Mouse (Mus musculus) kidney, postnatal 0 days (tissue): ENCODE data around the gene Tmem132c. TPM values are rescaled to one million over a fixed set of nuclear protein-coding genes. Genes with fewer than 3 reads are reported as not detected.

Experiments used
- ATAC-seq: fragments of 200-750 bp; cut with Nextera tagmentation; replicated peaks from 2 replicates; pipeline ENCODE4 v1.8.0; 2017; ENCODE audit warnings: low read depth, moderate number of reproducible peaks, moderate TSS enrichment, moderate library complexity; ENCODE audit not compliant: low FRiP score
- DNase-seq: peaks from one replicate; pipeline ENCODE4 v3.0.0-alpha.2; 2016; ENCODE audit warnings: low spot score
- H3K27ac ChIP-seq: fragments of 300-500 bp; sonication (generic); 2 replicates; pipeline ENCODE4 v1.5.1; 2014; ENCODE audit warnings: mild to moderate bottlenecking
- H3K27me3 ChIP-seq: fragments of 300-500 bp; sonication (generic); 2 replicates; pipeline ENCODE4 v1.6.1; 2014; ENCODE audit warnings: low read length, mixed read lengths; ENCODE audit not compliant: insufficient read depth
- H3K36me3 ChIP-seq: fragments of 300-500 bp; sonication (generic); 2 replicates; pipeline ENCODE4 v1.6.1; 2014; ENCODE audit warnings: low read length, mixed read lengths; ENCODE audit not compliant: insufficient read depth
- H3K4me1 ChIP-seq: fragments of 300-500 bp; sonication (generic); replicated peaks from 2 replicates; pipeline ENCODE4 v1.6.1; 2014; ENCODE audit warnings: antibody characterized with exemption, low read length, mixed read lengths; ENCODE audit not compliant: insufficient read depth
- H3K4me2 ChIP-seq: fragments of 300-500 bp; sonication (generic); 2 replicates; pipeline ENCODE4 v1.6.1; 2014; ENCODE audit warnings: mild to moderate bottlenecking, low read length, moderate library complexity, mixed read lengths
- H3K4me3 ChIP-seq: fragments of 300-500 bp; sonication (generic); replicated peaks from 2 replicates; pipeline ENCODE4 v1.5.1; 2014; ENCODE audit warnings: low read depth, low read length
- H3K9ac ChIP-seq: fragments of 300-500 bp; sonication (generic); 2 replicates; pipeline ENCODE4 v1.6.1; 2014; ENCODE audit warnings: low read depth, low read length
- H3K9me3 ChIP-seq: fragments of 300-500 bp; sonication (generic); replicated peaks from 2 replicates; pipeline ENCODE4 v1.6.1; 2016; ENCODE audit warnings: low read length, inconsistent platforms, mixed read lengths
- CTCF ChIP-seq: IDR thresholded peaks from 2 replicates; pipeline ENCODE4 v1.5.1; 2016; ENCODE audit warnings: antibody characterized with exemption, low read depth, mild to moderate bottlenecking, moderate library complexity
- WGBS: fragments of 180-500 bp; shearing (Covaris S2); extraction: QIAGEN DNeasy Blood & Tissue Kit; methylation state at CpG from one replicate; pipeline ENCODE4 v1.1.7; 2014; 5-methylcytosine and 5-hydroxymethylcytosine counted together
- polyA plus RNA-seq: library from polyadenylated mRNA; unstranded; fragments of >200 nt; fragmentation: Nextera tagmentation; extraction: Ambion mirVana; gene quantifications from 2 replicates; pipeline ENCODE4 v1.2.1, GENCODE M21; 2015

Tmem132c gene
- polyA plus RNA-seq, 1 experiment from 2014 or later: 0.75 TPM

- no peaks in the 10 kb centered on the region for H3K4me1 ChIP-seq
- 72% methylated on average over 8 of the region's 8 CpGs for WGBS
- ATAC-seq: no peak
- no peak for TF ChIP-seq CTCF
- no peak overlapping the region for H3K4me3 ChIP-seq
- no peak overlapping the region for H3K9ac ChIP-seq
- DNase-seq: no peak
- no peaks in the 10 kb centered on the region for H3K27me3 ChIP-seq
- H3K27ac ChIP-seq: no peak overlapping the region
- H3K9me3 ChIP-seq: no peaks in the 10 kb centered on the region
- no peak overlapping the region for H3K4me2 ChIP-seq
- H3K36me3 ChIP-seq: no peaks in the 10 kb centered on the region
Measured at GRCm38 (mm10) chr5:127361145-127361544, 119.5 kb downstream of the Tmem132c start.

- H3K36me3 ChIP-seq: no peaks in the 10 kb centered on the region
- no peaks in the 10 kb centered on the region for H3K4me1 ChIP-seq
- 19% methylated on average over 1 of the region's 1 CpGs for WGBS
- H3K27me3 ChIP-seq: no peaks in the 10 kb centered on the region
- no peaks in the 10 kb centered on the region for H3K9me3 ChIP-seq
- peak; percentile 47; the same call in 1 of the 2 replicates for TF ChIP-seq CTCF
- H3K4me2 ChIP-seq: no peak overlapping the region
- DNase-seq (no peak), ATAC-seq (no peak)
- no peak overlapping the region for H3K4me3 ChIP-seq
- H3K27ac ChIP-seq: no peak overlapping the region
- H3K9ac ChIP-seq: no peak overlapping the region
Measured at GRCm38 (mm10) chr5:127365061-127365460, 123.5 kb downstream of the Tmem132c start.

GRCm38 (mm10) chr5:127368191-127368590, 126.6 kb downstream of the Tmem132c start:
- Histone ChIP-seq H3K4me2 (no peak overlapping the region), H3K27me3 (no peaks in the 10 kb centered on the region), H3K27ac (no peak overlapping the region), H3K9ac (no peak overlapping the region), H3K4me3 (no peak overlapping the region), H3K36me3 (no peaks in the 10 kb centered on the region), H3K9me3 (no peaks in the 10 kb centered on the region), H3K4me1 (no peaks in the 10 kb centered on the region)
- ATAC-seq: no peak
- WGBS: 67% methylated on average over 3 of the region's 3 CpGs
- DNase-seq: peak; percentile 3
- TF ChIP-seq CTCF: no peak

GRCm38 (mm10) chr5:127369812-127370211, 128.2 kb downstream of the Tmem132c start:
- 71% methylated on average over 7 of the region's 7 CpGs for WGBS
- Histone ChIP-seq H3K9me3 (no peaks in the 10 kb centered on the region), H3K4me3 (no peak overlapping the region), H3K4me2 (no peak overlapping the region), H3K9ac (no peak overlapping the region), H3K27me3 (no peaks in the 10 kb centered on the region), H3K36me3 (no peaks in the 10 kb centered on the region), H3K27ac (no peak overlapping the region), H3K4me1 (no peaks in the 10 kb centered on the region)
- TF ChIP-seq CTCF: no peak
- ATAC-seq (no peak), DNase-seq (no peak)

GRCm38 (mm10) chr5:127370503-127370902, 128.9 kb downstream of the Tmem132c start:
- Histone ChIP-seq H3K9ac (no peak overlapping the region), H3K4me1 (no peaks in the 10 kb centered on the region), H3K27me3 (no peaks in the 10 kb centered on the region), H3K4me3 (no peak overlapping the region), H3K27ac (no peak overlapping the region), H3K4me2 (no peak overlapping the region), H3K36me3 (no peaks in the 10 kb centered on the region), H3K9me3 (no peaks in the 10 kb centered on the region)
- peak; percentile 2 for DNase-seq
- 34% methylated on average over 3 of the region's 3 CpGs for WGBS
- no peak for ATAC-seq
- no peak for TF ChIP-seq CTCF

GRCm38 (mm10) chr5:127374251-127374650, 132.6 kb downstream of the Tmem132c start:
- no peaks in the 10 kb centered on the region for H3K27me3 ChIP-seq
- H3K4me2 ChIP-seq: no peak overlapping the region
- no peaks in the 10 kb centered on the region for H3K36me3 ChIP-seq
- H3K27ac ChIP-seq: no peak overlapping the region
- H3K4me1 ChIP-seq: no peaks in the 10 kb centered on the region
- no peaks in the 10 kb centered on the region for H3K9me3 ChIP-seq
- DNase-seq (peak; percentile 24), ATAC-seq (no peak; the same call in 1 of the 2 replicates)
- H3K4me3 ChIP-seq: no peak overlapping the region
- WGBS: 47% methylated on average over 9 of the region's 9 CpGs
- no peak overlapping the region for H3K9ac ChIP-seq
- no peak for TF ChIP-seq CTCF

GRCm38 (mm10) chr5:127375654-127376053, 134.0 kb downstream of the Tmem132c start:
- Histone ChIP-seq H3K9me3 (no peaks in the 10 kb centered on the region), H3K4me2 (no peak overlapping the region), H3K36me3 (no peaks in the 10 kb centered on the region), H3K4me3 (no peak overlapping the region), H3K4me1 (no peaks in the 10 kb centered on the region), H3K9ac (no peak overlapping the region), H3K27me3 (no peaks in the 10 kb centered on the region), H3K27ac (no peak overlapping the region)
- WGBS: 78% methylated on average over 3 of the region's 3 CpGs
- DNase-seq (no peak), ATAC-seq (no peak)
- TF ChIP-seq CTCF: no peak
